Mouse (Mus musculus) frontal cortex, adult (tissue): ENCODE measurements around the gene Nus1.

Experiments used
- ATAC-seq: cut with Nextera tagmentation; 2 replicates; pipeline ENCODE4 v1.9.2; 2017; ENCODE audit warnings: mild to moderate bottlenecking, moderate library complexity, mixed read lengths; ENCODE audit not compliant: low TSS enrichment

Gene Nus1

DNA sequence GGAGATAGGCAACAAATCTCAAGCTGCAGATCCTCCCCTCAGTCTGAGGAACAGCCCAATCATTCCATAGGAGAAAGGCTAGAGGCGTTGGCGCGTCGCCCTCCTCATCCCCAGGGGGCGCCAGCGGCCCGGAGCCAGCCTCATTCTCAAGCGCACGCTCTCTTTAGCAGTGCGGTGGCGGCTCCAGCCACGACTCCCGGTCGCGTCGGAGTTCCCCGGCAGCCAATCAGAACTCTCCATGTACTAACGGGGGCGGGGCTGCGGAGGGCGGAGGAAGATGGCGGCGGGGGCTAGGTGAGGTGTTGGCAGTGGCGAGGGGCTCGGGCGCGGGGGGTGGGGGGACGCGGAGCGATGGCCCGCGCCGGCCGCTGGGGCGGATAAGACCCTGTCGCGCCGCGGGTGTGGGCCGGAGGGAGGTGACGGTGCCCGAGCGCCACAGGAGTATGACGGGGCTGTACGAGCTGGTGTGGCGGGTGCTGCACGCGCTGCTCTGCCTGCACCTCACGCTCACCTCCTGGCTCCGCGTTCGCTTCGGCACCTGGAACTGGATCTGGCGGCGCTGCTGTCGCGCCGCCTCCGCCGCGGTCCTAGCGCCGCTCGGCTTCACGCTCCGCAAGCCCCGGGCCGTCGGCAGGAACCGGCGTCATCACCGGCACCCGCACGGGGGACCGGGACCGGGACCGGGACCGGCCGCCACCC, at the start of gene Nus1:
Gene Nus1 (plus strand): TSS at position 249 of the 699 bp plus-strand sequence.
- ATAC-seq, result peak; percentile 95

GRCm38 (mm10) chr10:52368376-52368775, 49.0 kb upstream of the Nus1 start:
- peak; percentile 98 for ATAC-seq

DNA sequence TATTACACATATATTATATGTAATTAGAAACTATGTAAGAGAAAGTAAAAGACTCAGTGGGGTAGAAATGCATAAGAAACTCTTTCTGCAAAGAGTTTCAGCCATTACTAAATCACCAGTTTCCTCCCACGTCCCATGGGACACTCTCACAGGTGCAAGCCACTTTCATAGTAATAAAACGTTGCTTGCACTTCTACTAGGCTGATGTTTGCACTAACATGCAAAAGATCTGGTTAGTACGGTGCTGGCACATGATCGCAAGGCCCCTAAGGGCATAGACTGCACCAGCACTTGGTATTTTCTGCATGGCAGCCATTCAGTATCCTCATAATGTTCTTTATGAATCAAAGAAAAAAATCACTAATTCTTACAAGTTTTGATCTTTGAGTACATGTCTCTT, 43.5 kb upstream of the Nus1 start:
- ATAC-seq, result no peak

GRCm38 (mm10) chr10:52374651-52375050, 42.7 kb upstream of the Nus1 start:
- no peak for ATAC-seq

- ATAC-seq, result no peak
Observed at GRCm38 (mm10) chr10:52376422-52376821, 40.9 kb upstream of the Nus1 start.

- no peak for ATAC-seq
Observed at GRCm38 (mm10) chr10:52377813-52378212, 39.5 kb upstream of the Nus1 start.

GRCm38 (mm10) chr10:52381321-52381801, 36.0 kb upstream of the Nus1 start:
- peak; percentile 33 for ATAC-seq

DNA sequence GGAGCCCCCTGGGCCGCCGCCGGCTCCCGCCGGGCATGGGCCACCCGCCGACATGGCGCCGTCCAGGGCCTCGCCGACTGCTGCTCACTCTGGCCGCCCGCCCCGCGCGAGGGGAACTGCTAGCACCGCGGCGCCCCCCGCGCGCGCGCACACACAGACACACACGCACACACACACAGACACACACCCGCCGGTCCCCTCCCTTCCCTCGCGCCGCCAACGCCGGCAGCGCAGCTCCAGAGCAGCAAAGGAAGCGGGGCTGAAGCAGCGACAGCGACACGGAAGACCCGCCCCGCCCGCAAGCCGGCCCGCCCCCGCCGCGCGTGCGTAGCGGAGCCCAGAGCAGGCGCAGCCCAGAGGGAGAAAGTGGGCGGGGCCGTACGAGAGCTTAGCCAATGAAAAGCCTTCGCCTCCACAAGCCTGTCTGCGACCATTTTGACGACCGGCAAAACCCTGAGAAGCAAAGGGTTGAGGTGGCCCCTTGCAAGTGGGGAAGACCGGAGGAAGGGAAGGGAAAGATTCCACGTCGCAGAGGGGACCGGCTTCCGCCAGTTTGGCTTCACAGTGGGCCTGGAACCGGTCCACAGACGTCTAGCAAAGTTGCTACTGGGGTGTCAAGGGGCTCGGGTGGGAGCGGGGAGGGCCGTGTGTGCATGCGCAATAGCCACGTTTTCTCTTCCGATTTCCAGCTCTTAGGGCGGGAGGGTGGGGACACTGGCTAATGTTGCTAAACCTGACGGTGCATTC, 35.3 kb upstream of the Nus1 start, which contains the start of gene Gopc:
Gene Gopc (minus strand): TSS at position 280 of the 747 bp plus-strand sequence.
- peak; percentile 89 for ATAC-seq

GRCm38 (mm10) chr10:52383022-52383421, 34.3 kb upstream of the Nus1 start:
- no peak for ATAC-seq

GRCm38 (mm10) chr10:52383522-52383921, 33.8 kb upstream of the Nus1 start:
- ATAC-seq, result no peak

GRCm38 (mm10) chr10:52384823-52385610, 32.3 kb upstream of the Nus1 start:
- ATAC-seq, result peak; percentile 26; the same call in 1 of the 2 replicates

GRCm38 (mm10) chr10:52387192-52387591, 30.2 kb upstream of the Nus1 start:
- ATAC-seq, result no peak

DNA sequence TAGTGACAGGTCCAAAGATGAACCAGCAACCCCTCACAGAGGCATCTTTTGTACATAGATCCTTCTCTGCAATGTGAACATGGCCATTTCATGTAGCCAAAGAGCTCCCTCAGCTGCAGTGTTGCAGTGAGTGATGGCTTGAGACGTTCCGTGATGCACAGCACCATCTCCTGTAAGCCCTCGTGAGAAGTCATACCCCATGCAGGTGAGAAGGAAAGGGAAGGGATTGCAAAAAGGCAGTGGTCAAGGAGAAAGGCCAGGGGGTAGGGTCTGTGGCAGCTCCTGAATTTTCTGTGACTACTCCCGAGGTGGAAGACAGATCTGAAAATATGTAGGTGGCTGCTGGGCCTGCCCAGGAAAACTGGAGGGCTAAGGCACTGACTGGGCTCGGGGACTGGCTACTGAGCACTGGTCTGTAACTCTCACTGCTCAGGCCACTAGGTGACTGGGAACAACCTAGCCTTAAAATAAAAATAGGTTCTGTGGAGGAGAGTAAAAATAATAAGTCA, 28.4 kb upstream of the Nus1 start, which contains the start of gene Nepn:
Gene Nepn (plus strand): TSS at position 51 of the 509 bp plus-strand sequence.
- no peak for ATAC-seq

GRCm38 (mm10) chr10:52389438-52389837, 27.9 kb upstream of the Nus1 start:
- ATAC-seq, result no peak

- no peak for ATAC-seq
Observed at GRCm38 (mm10) chr10:52391208-52391607, 26.1 kb upstream of the Nus1 start.

DNA sequence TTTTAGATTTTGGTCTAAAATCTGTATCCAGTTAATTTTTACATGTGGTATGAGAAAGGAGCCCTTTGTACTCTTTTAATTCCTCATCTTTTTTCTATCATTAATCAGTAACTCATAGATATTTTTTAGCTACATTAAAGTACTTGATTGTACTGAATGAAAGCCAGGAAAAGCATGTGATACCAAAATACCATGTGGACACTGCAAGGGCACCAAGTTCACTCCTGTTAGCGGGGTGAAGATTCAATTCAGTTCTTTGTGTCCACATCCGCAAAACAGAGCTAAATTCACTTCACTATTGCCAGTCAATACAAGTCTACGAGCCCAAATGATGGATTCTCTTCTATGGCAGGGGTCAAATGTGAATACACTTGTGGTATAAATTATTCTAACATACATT, 20.7 kb upstream of the Nus1 start:
- ATAC-seq, result no peak

DNA sequence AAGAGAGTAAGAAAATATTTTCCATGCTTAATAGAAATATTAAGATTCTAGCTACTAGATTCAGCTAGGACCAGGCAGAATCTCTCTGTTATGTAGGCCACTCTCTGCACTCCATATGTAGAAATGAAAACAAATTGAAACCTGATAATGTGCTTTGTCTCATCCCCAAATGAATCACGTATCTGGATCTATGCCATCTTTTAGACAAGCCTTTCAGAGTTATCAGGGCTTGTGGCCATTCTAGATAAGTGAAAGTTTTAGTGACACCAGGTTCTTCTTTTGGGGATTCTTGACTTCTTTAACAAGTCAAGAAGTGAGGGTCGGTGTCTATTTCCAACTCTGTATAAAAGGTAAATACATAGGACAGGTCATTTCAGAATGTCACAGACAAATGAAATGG, 18.6 kb upstream of the Nus1 start:
- no peak for ATAC-seq

DNA sequence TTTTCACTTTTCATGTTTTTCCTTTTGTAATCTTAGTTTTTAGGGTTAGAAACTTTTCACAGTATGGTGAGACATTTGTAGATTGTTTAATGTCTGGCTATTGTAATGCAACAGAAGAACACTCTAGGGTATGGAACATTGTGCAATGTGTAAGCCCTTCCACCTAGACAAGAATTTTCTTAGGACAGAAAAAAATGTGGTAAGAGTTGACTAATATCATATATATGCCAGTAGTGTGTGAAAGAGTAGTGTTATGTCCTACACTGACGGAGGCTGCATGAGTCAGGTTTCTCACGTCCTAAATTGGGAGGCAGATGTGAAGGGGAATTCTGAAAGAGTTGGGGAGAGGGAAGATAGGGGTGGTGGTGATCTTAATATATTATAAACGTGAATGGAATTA, 17.6 kb upstream of the Nus1 start:
- ATAC-seq, result peak; percentile 50; the same call in 1 of the 2 replicates

GRCm38 (mm10) chr10:52405160-52405559, 12.2 kb upstream of the Nus1 start:
- no peak for ATAC-seq

GRCm38 (mm10) chr10:52407526-52407925, 9.8 kb upstream of the Nus1 start:
- no peak for ATAC-seq

- ATAC-seq, result no peak
Observed at GRCm38 (mm10) chr10:52415020-52415419, 2.3 kb upstream of the Nus1 start.

GRCm38 (mm10) chr10:52416458-52416857, 889 bp upstream of the Nus1 start:
- no peak for ATAC-seq
